Mouse (Mus musculus) heart, postnatal 0 days (tissue): ENCODE data around the gene Tenm3.

Experiments used
- CTCF ChIP-seq: IDR thresholded peaks from 2 replicates; pipeline ENCODE4 v1.5.1; 2016; ENCODE audit warnings: antibody characterized with exemption, control low read depth, low read depth
- EP300 ChIP-seq: IDR thresholded peaks from 2 replicates; pipeline ENCODE4 v1.6.1; 2016; ENCODE audit warnings: antibody characterized with exemption, low read depth

DNA sequence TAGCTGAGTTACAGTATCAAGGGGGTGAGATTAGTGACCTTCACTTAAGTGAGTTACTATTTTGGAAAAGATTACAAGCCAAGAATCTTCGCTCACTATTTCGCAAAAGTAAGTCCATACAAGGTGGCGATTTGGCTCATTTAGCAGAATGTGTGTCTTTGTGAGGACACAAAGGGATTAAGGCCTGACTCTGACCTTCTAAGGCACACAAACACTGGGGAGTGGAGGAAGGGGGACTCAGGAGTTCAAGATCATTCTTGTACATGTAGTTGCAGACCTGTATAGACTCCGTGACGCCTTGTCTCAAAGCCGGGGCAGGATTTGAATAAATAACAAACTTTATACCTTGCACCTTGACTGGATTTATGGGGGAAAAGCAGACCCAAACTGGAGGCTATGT lies 115.7 kb downstream of the Tenm3 start:
- TF ChIP-seq CTCF (no peak), EP300 (no peak)
